Mouse (Mus musculus) urinary bladder, adult 2 months (tissue): ENCODE measurements around the gene Pym1. TPM values are rescaled to one million over a fixed set of nuclear protein-coding genes. Genes with fewer than 3 reads are reported as not detected.

Experiments
- DNase-seq: peaks from one replicate; pipeline ENCODE4 v3.0.0; 2022; ENCODE audit warnings: low spot score
- polyA plus RNA-seq: library from polyadenylated mRNA; depleted of rRNA; stranded (reverse); fragments of >200 nt; gene quantifications from 2 replicates; pipeline ENCODE4 v1.2.3, GENCODE M21; 2012

The Pym1 gene
- polyA plus RNA-seq, 1 experiment, result 36.9 TPM

GRCm38 (mm10) chr10:128744680-128745601 is 2.7 kb upstream of the Pym1 start, which contains the start of gene Dgka:
Gene Dgka (minus strand): TSS chr10:128744855.
- no peak for DNase-seq

DNA sequence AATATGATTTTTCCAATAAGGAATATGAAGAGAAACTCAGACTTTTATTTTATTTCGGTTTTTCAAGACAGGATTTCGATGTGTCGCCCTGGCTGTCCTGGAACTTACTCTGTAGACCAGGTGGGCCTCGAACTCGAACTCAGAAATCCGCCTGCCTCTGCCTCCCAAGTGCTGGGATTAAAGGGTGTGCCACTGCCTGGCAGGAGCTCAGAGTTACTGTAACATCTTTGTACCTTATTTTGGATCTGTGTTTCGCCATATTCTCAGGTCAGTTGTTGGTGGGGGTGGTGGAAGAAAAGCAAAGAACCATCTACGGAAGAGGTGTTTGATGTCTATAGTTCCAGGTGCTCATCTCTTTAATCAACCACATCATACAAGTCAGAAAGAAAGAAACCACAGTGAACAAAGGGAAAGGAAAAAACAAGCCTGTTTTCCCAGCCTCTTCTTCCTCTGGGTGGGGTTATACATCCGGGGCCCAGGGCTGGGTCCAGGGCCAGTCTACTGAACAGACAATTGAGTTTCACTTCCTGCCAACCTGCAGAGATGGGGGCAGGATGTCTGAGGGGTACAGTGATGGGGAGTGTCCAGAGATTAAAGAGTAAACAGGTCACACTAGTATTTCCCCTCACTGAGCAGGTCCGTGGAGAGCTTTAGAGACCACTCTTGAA is 1.6 kb upstream of the Pym1 start:
- no peak for DNase-seq

- DNase-seq, result no peak
Measured at GRCm38 (mm10) chr10:128746972-128747645, 580 bp upstream of the Pym1 start.

- peak; percentile 66 for DNase-seq
Measured at GRCm38 (mm10) chr10:128748252-128748864, 669 bp downstream of the Pym1 start.

GRCm38 (mm10) chr10:128772895-128773294 is 25.2 kb downstream of the Pym1 start:
- DNase-seq, result no peak

DNA sequence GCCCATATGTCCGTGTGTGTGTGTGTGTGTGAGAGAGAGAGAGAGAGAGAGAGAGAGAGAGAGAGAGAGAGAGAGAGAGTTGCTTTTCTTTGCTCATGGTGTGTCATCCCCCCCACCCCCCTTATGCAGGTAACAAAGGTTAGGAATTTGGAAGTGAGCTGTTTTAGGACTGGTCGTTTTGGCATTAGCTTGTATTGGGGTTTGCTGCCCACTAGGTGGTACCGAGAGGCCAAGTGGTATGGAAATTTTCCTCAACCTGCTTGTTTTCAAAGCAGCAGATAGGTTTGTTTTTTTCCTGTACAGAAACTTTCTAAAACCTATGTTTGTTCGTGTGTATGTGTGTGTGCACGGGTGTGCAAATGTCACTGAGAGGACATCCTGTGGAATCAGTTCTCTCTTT is 26.0 kb downstream of the Pym1 start:
- no peak for DNase-seq

DNA sequence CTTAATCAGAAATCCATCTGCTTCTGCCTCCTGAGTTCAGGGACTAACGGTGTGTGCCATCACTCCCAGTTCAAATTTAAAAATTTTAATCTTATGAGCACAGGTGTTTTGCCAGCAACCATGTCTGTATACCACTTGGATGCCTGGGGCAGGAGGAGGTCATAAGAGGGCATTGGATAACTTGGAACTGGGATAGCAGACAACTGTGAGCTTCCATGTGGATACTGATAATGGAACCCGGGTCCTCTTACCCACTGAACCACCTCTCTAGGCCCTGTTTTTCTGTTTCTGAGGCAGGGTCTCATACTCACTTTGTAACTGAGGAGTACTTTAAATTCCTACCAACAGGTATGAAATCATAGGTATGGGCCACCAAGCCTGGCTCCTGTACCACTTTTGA is 30.8 kb downstream of the Pym1 start:
- no peak for DNase-seq

GRCm38 (mm10) chr10:128779011-128779795 is 31.5 kb downstream of the Pym1 start:
- DNase-seq, result no peak

DNA sequence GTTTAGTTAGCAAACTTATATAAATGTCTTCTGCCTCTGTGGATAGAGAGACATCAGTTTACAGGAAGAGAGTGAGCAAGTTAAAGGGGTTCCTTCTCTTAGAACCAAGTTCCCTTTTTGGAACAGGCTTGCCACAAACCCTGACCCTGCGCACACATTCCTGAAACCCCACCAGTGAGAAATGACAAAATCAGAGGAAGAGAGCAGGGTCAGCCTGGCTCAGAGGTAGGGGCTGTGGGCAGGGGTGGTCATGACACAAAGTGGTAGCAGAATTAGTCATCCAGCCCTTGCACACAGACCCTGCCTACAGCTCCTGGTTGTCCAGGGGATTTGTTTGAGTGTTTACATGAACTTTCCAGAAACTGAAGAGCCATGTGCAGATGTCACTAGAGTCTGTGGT is 32.5 kb downstream of the Pym1 start:
- DNase-seq, result no peak

DNA sequence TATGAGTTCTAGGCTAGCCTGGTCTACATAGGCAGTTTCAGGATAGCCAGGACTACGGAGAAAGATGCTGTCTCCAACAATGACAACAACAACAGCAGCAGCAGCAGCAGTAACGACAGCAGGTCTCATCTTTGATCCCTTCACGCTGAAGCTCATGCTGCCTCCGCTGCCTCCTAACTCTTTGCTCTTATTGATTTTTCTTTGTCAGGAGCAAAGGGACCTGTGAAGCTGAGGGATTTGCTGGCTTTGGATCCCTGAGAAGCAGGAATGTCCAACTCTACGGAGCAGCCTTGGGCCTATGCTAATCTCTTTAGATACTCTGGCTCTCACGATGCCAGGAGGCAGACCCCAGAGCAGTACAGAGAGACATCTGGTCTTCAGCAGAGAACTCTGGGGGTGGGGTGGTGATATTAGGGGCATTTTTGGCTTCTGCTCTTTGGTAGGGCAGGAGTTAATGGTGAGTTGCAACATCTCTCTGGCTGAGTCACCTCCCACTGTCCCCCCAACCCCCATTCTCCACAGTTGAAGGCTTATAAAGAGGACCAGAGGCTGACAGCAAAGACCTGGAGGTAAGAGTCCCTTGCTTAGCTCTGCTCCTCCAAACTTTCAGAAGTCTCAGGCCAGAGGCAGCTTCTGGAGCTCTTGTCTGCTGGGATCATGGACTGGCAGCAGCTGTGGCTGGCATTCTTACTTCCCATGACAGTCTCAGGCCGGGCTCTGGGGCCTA is 42.9 kb downstream of the Pym1 start, which contains the start of gene Mmp19:
Gene Mmp19, plus strand, starts transcription at position 513 of the 727 bp plus-strand sequence.
- no peak for DNase-seq

DNA sequence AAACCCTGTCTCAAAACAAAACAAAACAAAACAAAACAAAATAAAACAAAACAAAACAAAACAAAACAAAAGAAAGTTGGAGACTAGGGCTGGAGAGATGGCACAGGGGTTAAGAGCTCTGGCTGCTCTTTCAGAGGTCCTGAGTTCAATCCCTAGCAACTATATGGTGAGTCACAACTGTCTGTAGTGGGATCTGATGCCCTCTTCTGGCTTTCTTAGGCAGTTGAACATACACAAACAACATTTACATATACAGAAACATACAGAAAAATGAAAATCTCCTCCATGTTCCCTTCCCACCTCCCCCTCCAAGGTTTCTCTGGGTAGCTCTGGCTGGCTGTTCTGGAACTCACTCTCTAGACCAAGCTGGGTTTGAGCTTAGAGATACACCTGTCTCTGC is 44.4 kb downstream of the Pym1 start:
- no peak for DNase-seq

GRCm38 (mm10) chr10:128793258-128793657 is 45.6 kb downstream of the Pym1 start:
- DNase-seq, result no peak

- no peak for DNase-seq
Measured at GRCm38 (mm10) chr10:128794391-128794790, 46.7 kb downstream of the Pym1 start.

GRCm38 (mm10) chr10:128795581-128795980 is 47.9 kb downstream of the Pym1 start:
- no peak for DNase-seq

DNA sequence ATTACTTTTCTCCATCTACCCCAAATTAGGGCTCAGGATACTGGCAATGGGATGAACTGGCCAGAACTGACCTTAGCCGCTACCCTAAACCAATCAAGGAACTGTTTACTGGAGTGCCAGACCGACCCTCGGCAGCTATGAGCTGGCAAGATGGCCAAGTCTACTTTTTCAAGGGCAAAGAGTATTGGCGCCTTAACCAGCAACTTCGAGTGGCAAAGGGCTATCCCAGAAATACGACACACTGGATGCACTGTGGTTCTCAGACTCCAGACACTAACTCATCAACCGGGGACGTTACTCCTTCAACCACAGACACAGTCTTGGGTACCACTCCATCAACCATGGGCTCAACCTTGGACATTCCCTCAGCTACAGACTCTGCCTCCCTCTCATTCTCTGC is 51.0 kb downstream of the Pym1 start:
- no peak for DNase-seq

DNA sequence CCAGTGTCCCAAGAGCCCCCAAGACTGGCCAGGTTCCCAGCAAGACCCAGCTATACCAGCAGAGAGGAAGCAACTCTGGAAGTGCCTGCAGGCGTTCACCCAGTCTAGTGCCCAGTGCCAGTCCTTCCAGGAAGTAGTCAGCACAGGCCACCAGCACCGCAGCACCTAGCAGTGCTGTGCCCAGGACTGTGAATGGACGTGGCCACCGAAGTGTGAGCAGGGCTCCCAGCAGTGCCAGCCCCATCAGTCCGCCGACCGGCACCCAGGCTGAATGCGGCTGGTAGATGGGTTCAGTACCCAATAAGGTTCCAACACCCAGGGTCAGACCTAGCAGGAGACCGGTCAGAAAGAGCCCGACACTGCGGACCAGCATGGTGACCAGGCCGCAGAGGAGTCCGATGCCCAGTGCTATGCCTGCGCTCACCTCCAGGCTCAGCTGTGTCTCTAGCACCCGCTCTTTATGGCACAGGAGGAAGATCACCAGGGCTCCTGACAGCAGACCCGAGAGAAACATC is 54.3 kb downstream of the Pym1 start:
- DNase-seq, result no peak

DNA sequence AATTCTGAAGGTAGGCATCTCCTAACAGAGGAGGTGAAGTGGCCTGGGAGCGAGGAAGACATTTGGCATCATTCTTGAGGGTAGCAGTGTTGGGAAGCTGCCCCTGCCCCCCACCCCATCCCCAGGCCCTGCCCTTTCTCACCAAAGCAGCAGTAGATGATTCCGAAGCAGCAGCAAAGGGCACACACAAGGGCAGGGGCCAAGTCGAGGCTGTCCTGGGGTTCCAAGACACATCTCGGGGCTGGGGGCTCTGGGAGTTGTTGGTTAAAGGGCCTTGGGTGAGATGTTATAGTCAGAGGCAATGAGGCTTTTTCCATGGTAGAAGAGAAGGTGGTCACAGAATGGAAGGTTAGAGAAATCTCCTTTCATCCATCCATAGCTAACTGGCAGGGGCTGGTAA is 55.3 kb downstream of the Pym1 start:
- DNase-seq, result no peak

- DNase-seq, result no peak
Measured at GRCm38 (mm10) chr10:128803361-128803760, 55.7 kb downstream of the Pym1 start.

DNA sequence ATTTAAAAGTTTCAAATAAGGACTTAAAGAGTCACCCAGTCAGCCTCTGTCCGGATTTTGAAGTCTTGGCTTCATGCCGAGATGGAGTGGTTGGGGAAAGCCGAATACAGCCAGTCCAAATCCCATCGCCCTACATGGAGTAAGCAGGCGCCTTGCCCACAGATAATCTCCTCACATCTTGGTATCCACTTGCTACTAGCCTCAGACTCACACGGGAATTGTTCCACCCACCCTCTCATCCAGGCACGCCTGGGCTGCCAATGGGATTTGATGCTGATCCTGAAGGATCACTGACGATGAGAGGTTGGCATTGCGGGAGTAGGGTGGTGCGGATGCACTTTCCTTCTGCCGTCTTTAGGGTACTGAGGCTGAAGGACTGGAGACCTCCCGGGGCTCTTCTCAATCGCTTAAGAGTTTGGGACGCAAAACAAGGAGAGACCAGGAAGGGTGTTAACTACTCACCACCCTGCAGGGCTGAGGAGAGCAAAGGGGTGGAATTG is 56.1 kb downstream of the Pym1 start, which contains the start of gene Dnajc14:
Gene Dnajc14, plus strand, starts transcription at position 292 of the 500 bp plus-strand sequence.
- DNase-seq, result peak; percentile 50
